In genomic region chr14:67536787-67537659, GRCm38 (mm10) we compare ENCODE assay signal across 8 mouse cellular contexts.
DNase-seq lines count a peak whose midpoint lies in the region; ATAC-seq and TF ChIP-seq lines count a peak whose summit lies in the region.

No protein-coding gene starts in this region.

- peak overlapping the region; percentile 61 for H3K27ac ChIP-seq in gastrocnemius, adult 2 months
- no peak overlapping the region for H3K27ac ChIP-seq in layer of hippocampus, adult 2 months

- no peak overlapping the region for H3K4me3 ChIP-seq in gastrocnemius, adult 2 months
- H3K4me3 ChIP-seq in layer of hippocampus, adult 2 months = no peak overlapping the region

- ATAC-seq in granulocyte monocyte progenitor cell, adult 5-6 weeks (replicated peaks; ENCODE audit: poor library complexity, severe bottlenecking) = no peak
- ATAC-seq in inflammation-experienced regulatory T-cells, adult 6 months = no peak

- intact Hi-C loops in gastrocnemius, adult 2 months (cut with DNase I) = no loop called here

- TF ChIP-seq CTCF in gastrocnemius, adult 2 months (IDR thresholded peaks at IDR 0.05) = no peak
- TF ChIP-seq CTCF in layer of hippocampus, adult 2 months (conservative IDR thresholded peaks at IDR 0.05) = no peak

- peak; percentile 46 for DNase-seq in adrenal gland, postnatal 14 days
- DNase-seq in cerebellum, postnatal 36 days = peak; percentile 29 to 36
- peak; percentile 59 for DNase-seq in gastrocnemius, adult 2 months
- DNase-seq in layer of hippocampus, adult 2 months (ENCODE audit: low spot score in 2 of 2) = peak; percentile 51 to 55
- peak; percentile 41 for DNase-seq in lung, postnatal 25 days (ENCODE audit: low spot score)
- DNase-seq in thymus, postnatal 0 days (ENCODE audit: low spot score) = no peak
